Mouse (Mus musculus): ENCODE results near the gene Myh8.

Gene Myh8

DNA sequence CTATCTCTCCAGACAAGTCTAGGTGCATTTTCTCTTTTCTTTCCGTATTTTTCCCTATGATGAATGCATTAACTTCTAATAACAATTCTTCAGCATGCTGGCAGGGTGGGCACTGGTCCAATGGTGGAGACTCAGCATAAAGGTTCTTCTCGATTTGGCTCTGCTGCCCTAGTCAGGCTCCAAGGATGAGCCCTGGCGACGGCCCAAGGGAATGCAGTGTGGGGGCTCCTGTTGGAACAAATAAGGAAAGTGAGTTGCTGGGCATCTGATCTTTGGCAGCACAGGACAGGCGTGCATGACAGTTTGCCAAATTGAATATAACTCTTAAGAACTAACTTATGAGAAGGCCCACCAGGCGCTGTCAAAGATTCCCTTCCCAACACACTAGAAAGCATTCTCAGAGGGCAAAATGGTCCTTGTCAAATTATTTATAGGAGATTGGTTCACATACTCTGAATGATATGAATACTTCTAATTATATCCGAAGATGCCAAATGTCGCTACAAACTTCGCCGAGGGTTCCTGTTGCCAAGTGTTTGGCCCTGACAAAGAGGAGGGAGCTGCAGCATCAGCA, at the start of gene Myh8:
Gene Myh8, plus strand, starts transcription at position 524 of the 574 bp plus-strand sequence.
- DNase-seq (ENCODE audit: low read depth, low spot score), result no peak

- no peak for DNase-seq (ENCODE audit: low read depth, low spot score)
Observed at GRCm38 (mm10) chr11:67228731-67229130, 48.2 kb upstream of the Myh8 start.

DNA sequence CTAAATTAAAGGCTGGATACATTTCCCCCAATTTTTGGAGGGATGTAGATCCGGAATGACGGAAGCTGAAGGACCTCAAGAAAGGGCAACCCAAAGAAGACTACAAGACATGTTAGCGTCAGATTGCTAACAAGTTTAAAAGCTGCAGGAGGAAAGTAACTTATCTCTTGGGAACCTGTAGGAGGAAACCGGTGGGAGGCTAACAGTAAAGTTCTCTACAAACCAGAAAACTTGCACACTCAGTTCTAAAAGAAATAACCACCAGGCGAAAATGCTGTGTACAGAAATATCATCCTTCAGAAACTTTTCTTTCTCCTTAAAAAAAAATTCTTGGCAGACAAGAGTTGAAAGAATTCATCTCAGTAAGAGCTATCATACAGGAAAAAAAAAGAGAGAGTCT, 47.8 kb upstream of the Myh8 start:
- no peak for DNase-seq (ENCODE audit: low read depth, low spot score)

- DNase-seq (ENCODE audit: low read depth, low spot score), result peak; percentile 33
Observed at GRCm38 (mm10) chr11:67229946-67230345, 47.0 kb upstream of the Myh8 start.

DNA sequence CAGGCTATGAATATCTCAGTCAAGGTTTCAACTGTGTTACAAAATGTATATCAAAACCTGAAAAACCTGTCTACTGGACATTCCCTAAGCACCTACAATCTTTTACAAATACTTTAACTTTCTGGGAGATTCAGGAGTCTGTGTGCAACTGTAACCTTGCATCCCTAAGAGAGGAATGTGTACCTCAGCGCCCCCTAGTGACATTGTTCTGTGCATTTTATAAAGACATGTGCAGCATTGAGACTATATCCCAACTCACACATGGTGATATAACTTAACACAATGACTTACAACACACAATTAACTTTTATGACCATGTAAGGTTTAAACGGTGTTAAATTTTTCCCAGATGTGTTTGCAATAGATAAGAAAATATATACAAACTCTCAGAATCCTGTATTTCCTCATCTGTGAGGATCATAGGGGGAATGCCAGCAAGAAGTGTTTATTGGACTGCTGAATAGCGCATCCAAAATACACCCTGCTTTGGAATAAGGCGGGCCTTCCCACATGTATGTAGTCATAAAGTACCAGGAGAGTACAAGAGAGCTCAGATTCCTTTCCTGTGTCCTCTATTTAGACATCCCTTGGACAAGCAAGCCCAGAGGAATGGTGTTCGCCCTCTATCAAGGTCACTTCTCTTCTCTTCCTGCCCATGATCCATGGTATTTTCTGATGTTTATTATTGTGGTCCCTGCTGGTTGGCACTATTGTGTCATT, 41.1 kb upstream of the Myh8 start:
- peak; percentile 70 for DNase-seq (ENCODE audit: low read depth, low spot score)

- no peak for DNase-seq (ENCODE audit: low read depth, low spot score)
Observed at GRCm38 (mm10) chr11:67236799-67237198, 40.1 kb upstream of the Myh8 start.

DNA sequence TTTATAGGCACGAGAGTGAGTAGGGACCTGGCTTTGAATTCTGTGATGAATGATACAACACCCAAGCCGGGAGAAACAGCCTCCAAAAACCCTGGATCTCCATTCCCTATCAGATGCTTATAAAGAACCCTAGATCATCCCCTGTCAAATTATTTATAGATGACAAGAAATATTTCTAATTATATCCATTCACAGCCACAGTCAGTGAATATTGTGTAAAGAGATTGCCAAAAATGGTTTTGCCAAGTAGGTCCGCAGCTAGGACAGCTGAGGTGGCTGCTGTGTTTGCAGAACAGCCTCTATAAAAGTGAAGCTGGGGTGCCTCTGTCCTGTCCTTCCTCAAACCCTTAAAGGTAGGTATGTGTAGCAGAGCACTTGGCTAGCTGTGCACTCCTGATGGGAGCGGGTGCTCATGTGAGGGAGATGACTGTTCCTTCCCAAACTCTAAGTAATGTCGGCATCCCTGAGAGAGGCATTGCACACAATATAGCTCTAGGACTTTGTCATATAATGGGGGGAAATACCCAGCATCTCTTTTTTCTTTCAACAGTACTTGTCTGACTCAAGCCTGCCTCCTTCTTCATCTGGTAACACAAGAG, 39.3 kb upstream of the Myh8 start, which contains the start of gene Myh4:
Gene Myh4, plus strand, starts transcription at position 549 of the 599 bp plus-strand sequence.
- no peak for DNase-seq (ENCODE audit: low read depth, low spot score)

GRCm38 (mm10) chr11:67241051-67241450, 35.9 kb upstream of the Myh8 start:
- no peak for DNase-seq (ENCODE audit: low read depth, low spot score)

DNA sequence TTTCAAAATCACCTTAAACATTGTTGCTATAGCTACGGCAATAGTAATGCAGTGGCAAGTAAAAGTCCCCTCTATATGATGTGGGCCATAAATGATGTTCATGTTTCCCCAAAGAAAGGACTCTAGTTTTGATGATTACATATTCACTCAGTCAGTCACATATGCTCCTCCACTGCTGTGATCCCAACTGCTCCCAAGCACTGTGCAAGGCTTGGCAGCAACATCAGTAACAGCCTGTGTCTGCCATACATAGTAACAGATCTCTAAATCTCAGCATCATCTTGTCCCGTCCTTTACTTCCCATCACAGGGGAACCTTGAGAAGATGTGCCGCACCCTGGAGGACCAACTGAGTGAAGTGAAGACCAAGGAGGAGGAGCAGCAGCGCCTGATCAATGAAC, 23.2 kb upstream of the Myh8 start:
- DNase-seq (ENCODE audit: low read depth, low spot score), result no peak

- DNase-seq (ENCODE audit: low read depth, low spot score), result no peak
Observed at GRCm38 (mm10) chr11:67257048-67257447, 19.9 kb upstream of the Myh8 start.

DNA sequence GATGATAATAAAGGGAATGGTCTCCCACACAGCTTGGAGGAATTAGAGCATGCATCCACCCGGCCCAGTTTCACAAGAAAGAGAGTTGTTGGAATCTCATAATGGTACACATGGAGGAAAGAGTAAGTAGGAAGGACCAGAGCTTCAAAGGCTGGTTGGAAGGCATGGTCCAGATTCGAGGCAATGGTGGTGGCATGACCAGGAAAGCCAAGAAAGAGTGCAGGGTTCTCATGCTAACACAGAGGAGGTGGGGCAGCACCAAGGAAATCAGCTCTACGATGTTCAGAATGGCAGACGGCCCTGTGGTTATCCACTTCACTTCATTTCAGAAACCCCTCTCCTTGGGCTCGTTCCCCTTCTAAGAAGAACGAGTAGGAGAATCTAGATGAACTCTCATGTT, 16.0 kb upstream of the Myh8 start:
- no peak for DNase-seq (ENCODE audit: low read depth, low spot score)

DNA sequence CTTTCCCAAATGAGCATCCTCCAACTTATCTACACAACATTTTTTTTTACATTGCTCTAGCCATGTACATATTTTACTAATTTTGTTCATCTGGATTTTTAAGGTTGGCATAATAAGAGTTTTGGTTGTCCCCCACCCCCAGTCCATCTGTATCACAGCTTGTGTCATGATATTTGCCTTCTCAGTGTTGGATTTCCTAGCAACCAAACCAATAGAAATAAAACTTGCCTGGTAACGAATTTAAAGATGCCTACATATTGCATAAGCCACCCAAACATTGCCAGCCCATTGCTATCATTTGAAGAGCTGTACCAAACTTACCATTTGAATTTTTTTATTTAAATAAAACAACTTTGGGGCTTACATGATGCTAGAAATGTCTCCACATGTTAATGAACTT, 16.5 kb downstream of the Myh8 start:
- DNase-seq (ENCODE audit: low read depth, low spot score), result no peak

GRCm38 (mm10) chr11:67313733-67314452, 37.0 kb downstream of the Myh8 start:
- no peak for DNase-seq (ENCODE audit: low read depth, low spot score)

DNA sequence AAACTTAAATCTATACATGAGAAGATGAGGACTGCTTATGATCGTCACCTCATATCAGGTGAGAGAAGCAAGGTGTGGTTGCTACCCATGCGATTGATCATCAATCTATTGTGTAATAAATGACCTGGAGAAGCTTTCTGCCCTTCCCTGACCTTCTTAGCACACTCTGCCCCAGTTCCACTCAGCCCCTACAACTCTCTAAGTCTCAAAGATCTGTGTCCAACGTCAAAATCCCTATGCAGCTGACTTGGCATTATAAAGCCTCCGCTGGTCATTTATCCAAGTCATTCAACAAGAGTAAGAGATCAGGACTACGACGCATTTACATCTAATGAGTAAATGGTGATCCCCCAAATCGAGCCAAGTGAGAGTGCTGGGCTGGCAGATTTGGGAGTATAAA, 44.4 kb downstream of the Myh8 start, which contains the start of gene Myh13:
Gene Myh13, plus strand, starts transcription at position 301 of the 400 bp plus-strand sequence.
- no peak for DNase-seq (ENCODE audit: low read depth, low spot score)

GRCm38 (mm10) chr11:67326536-67326935, 49.6 kb downstream of the Myh8 start:
- peak; percentile 39 for DNase-seq (ENCODE audit: low read depth, low spot score)

DNA sequence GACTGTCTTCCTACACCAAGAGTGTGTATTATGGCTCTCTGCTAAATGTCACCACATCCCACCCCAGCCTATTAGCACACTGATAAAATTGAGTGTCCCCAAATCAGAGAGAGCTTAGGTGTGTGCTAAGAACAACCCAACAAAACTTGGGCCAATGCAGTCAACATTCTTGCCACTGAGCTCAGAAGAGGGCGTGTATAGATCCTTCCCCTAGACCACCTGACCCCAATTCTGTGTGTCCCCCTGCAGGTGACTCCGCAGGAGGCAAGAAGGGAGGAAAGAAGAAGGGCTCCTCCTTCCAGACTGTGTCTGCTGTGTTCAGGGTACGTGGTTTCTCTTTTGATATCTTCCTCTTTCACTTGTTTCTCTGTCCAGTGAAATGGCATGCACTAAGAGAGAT, 67.6 kb downstream of the Myh8 start:
- no peak for DNase-seq (ENCODE audit: low read depth, low spot score)

GRCm38 (mm10) chr11:67345186-67345855, 68.4 kb downstream of the Myh8 start:
- no peak for DNase-seq (ENCODE audit: low read depth, low spot score)

- no peak for DNase-seq (ENCODE audit: low read depth, low spot score)
Observed at GRCm38 (mm10) chr11:67345856-67346236, 68.9 kb downstream of the Myh8 start.

DNA sequence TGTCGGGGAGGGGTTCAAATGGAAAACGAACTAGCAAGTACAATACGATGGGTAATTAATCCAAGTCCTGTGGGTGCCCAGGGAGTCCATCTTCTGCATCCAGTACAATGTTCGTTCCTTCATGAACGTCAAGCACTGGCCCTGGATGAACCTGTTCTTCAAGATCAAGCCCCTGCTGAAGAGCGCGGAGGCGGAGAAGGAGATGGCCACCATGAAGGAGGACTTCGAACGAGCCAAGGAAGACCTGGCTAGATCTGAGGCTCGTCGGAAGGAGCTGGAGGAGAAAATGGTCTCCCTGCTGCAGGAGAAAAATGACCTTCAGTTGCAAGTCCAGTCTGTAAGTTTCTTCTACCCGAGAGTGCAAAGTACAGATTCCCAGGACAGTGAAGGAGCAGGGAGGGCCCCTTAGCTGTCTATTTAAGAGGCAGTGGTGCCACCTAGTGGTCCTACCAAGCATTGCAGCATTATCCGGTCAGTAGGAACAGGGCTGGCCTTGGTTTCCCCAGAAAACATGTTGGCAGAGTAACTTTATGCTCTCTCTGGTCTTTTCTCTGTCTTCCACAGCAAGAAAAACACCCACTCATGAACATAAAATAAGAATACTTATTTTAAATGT, 73.3 kb downstream of the Myh8 start:
- peak; percentile 87 for DNase-seq (ENCODE audit: low read depth, low spot score)

DNA sequence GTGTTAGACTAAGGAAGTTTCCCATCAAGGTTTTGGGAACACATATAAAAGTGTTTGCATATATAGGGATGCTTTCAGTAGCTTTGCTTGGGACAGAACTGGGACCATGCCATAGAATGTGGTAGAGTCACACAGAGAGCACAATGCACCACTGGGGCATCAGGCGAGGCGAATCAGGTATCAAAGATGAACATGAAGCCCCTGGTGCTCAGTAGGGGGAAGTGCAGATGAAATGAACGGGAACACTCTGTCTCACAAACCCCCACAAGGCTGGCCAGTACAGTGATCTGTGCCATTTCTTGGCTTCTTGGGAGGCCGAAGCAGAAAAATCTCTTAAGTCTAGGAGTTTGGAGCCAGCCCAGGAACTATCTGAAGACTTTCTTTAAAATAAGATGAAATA, 76.1 kb downstream of the Myh8 start:
- peak; percentile 41 for DNase-seq (ENCODE audit: low read depth, low spot score)

DNA sequence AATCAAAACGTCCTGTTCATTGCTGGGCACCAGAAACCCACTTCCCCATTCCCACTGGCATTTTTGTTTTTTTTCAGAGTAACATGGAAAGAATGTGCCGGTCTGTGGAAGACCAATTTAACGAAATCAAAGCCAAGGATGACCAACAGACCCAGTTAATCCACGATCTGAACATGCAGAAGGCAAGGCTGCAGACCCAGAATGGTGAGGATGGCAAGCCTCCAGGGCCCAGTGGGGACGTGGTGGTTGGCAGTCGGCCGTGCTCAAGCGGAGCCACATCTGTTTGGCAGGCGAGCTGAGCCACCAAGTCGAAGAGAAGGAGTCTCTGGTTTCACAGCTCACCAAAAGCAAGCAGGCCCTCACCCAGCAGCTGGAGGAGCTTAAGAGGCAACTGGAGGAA, 81.1 kb downstream of the Myh8 start:
- DNase-seq (ENCODE audit: low read depth, low spot score), result no peak
